Mouse (Mus musculus): Measurements from ENCODE around the gene Scd3. TPM values are rescaled to one million over a fixed set of nuclear protein-coding genes. Genes with fewer than 3 reads are reported as not detected.

The Scd3 gene
- polyA plus RNA-seq, 2 experiments = not detected

DNA sequence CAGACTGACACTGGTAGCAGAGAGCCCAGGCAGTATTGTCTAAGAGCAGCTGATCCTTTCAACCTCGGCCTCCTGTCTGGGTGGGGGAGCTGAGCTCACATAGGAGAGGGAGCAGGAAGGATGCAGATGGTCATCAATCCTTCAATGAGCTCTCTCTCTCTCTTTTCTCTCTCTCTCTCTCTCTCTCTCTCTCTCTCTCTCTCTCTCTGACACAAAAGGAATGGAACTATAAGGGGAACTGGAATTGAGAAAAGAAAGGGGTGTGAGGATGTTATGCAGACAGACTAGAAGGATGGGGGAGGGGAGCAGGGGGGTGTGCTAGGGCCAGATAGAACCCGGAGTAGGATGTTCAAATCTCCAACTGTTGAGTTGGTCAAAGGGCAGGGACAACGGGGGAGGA, 10.7 kb upstream of the Scd3 start, which contains the start of gene Pkd2l1:
Pkd2l1 (minus strand) TSS at position 101 of the 400 bp plus-strand sequence.
- H3K36me3 ChIP-seq (replicated peaks; ENCODE audit: control insufficient read depth, insufficient read depth, low read depth) = no peaks in the 10 kb centered on the region
- no peak within 1 kb of the TSS for H3K9ac ChIP-seq (replicated peaks)
- DNase-seq (ENCODE audit: low read depth in 3 of 3, low spot score in 3 of 3) (no peak), ATAC-seq (ENCODE audit: insufficient read depth) (no peak)
- 10% methylated on average over 3 of the region's 3 CpGs for WGBS (ENCODE audit: insufficient replicate concordance)
- no peaks in the 10 kb centered on the region for H3K9me3 ChIP-seq (ENCODE audit: control insufficient read depth, low read length)
- no peak within 1 kb of the TSS for H3K4me2 ChIP-seq (ENCODE audit: low read depth)
- TF ChIP-seq CTCF (IDR thresholded peaks at IDR 0.05; ENCODE audit: low read depth) (no peak), EP300 (IDR thresholded peaks at IDR 0.05; ENCODE audit: low read depth) (no peak)
- peaks cover 0 to 4% of the 10 kb centered on the region in 2 experiments; a peak in 2 of 4 replicates for H3K4me1 ChIP-seq (replicated peaks; ENCODE audit: control insufficient read depth in 2 of 2, insufficient read depth in 2 of 2, low read length in 1 of 2)
- no peak within 1 kb of the TSS for H3K4me3 ChIP-seq (ENCODE audit: insufficient read depth in 1 of 2, low read depth in 2 of 2, low read length in 2 of 2)
- H3K27ac ChIP-seq = no peak within 1 kb of the TSS
- no peaks in the 10 kb centered on the region; the same call in 1 of the 2 replicates for H3K27me3 ChIP-seq (ENCODE audit: control insufficient read depth, insufficient read depth, low read length)

DNA sequence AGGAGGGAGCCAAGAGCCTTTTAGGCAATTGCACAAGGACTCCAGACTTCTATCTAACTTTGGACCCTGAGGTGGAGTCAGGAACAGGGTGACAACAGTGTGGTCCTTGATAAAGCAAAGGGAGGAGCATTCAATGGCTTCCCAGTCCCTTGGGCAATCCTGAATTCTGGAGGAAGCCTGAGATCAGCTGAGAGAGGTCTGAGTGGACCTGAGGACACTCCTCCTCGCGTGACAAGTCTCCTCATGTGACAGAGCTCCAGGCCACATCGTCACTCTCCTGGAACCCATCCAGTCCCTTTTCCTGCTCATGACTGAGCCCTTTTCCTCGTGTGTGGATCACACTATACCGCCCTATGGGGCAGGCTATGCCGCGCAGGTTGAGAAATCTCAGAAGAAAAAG, 9.2 kb upstream of the Scd3 start:
- WGBS (ENCODE audit: insufficient replicate concordance) = 62% methylated on average over 7 of the region's 7 CpGs
- no peak overlapping the region for H3K9ac ChIP-seq (replicated peaks)
- H3K4me3 ChIP-seq (ENCODE audit: insufficient read depth in 1 of 2, low read depth in 2 of 2, low read length in 2 of 2) = no peak overlapping the region
- no peak for ATAC-seq (ENCODE audit: insufficient read depth)
- H3K27ac ChIP-seq = no peak overlapping the region
- no peaks in the 10 kb centered on the region for H3K36me3 ChIP-seq (replicated peaks; ENCODE audit: control insufficient read depth, insufficient read depth, low read depth)
- no peak for DNase-seq (ENCODE audit: low read depth in 3 of 3, low spot score in 3 of 3)
- no peak overlapping the region for H3K4me2 ChIP-seq (ENCODE audit: low read depth)
- peaks cover 0 to 7% of the 10 kb centered on the region in 2 experiments; a peak in 2 of 4 replicates for H3K4me1 ChIP-seq (replicated peaks; ENCODE audit: control insufficient read depth in 2 of 2, insufficient read depth in 2 of 2, low read length in 1 of 2)
- TF ChIP-seq EP300 (IDR thresholded peaks at IDR 0.05; ENCODE audit: low read depth) = no peak
- TF ChIP-seq CTCF (IDR thresholded peaks at IDR 0.05; ENCODE audit: low read depth) = no peak
- no peaks in the 10 kb centered on the region; the same call in 1 of the 2 replicates for H3K27me3 ChIP-seq (ENCODE audit: control insufficient read depth, insufficient read depth, low read length)
- H3K9me3 ChIP-seq (ENCODE audit: control insufficient read depth, low read length) = no peaks in the 10 kb centered on the region

DNA sequence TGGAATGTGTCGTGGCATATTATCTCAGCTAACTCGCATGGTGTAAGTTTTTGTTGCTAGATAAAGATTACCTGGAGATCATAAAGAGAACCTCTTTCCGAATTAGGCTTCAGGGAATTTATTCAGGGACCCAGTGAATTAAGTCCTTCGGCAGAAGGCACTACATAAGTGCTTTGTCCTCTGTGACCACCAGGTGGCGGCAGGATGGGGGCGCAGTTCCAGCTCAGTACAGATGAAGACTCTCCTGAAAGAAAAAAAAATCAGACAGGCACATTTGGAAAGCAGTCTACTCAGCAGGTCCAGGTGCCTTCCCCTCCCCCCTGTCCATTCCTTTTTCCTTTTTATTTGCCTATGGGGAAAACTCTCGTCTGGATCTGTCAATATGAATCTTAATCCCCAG, 7.9 kb upstream of the Scd3 start:
- 15% methylated on average over 7 of the region's 7 CpGs for WGBS (ENCODE audit: insufficient replicate concordance)
- Histone ChIP-seq H3K9ac (replicated peaks) (no peak overlapping the region), H3K36me3 (replicated peaks; ENCODE audit: control insufficient read depth, insufficient read depth, low read depth) (no peaks in the 10 kb centered on the region), H3K27me3 (ENCODE audit: control insufficient read depth, insufficient read depth, low read length) (no peaks in the 10 kb centered on the region; the same call in 1 of the 2 replicates), H3K27ac (no peak overlapping the region), H3K4me1 (replicated peaks; ENCODE audit: control insufficient read depth in 2 of 2, insufficient read depth in 2 of 2, low read length in 1 of 2) (peaks cover 0 to 7% of the 10 kb centered on the region in 2 experiments; a peak in 2 of 4 replicates), H3K4me3 (ENCODE audit: insufficient read depth in 1 of 2, low read depth in 2 of 2, low read length in 2 of 2) (no peak overlapping the region), H3K4me2 (ENCODE audit: low read depth) (no peak overlapping the region), H3K9me3 (ENCODE audit: control insufficient read depth, low read length) (no peaks in the 10 kb centered on the region)
- DNase-seq (ENCODE audit: low read depth in 3 of 3, low spot score in 3 of 3) (peak in 1 of 3 experiments; percentile 17), ATAC-seq (ENCODE audit: insufficient read depth) (no peak)
- TF ChIP-seq EP300 (IDR thresholded peaks at IDR 0.05; ENCODE audit: low read depth) (no peak), CTCF (IDR thresholded peaks at IDR 0.05; ENCODE audit: low read depth) (peak; percentile 81)

DNA sequence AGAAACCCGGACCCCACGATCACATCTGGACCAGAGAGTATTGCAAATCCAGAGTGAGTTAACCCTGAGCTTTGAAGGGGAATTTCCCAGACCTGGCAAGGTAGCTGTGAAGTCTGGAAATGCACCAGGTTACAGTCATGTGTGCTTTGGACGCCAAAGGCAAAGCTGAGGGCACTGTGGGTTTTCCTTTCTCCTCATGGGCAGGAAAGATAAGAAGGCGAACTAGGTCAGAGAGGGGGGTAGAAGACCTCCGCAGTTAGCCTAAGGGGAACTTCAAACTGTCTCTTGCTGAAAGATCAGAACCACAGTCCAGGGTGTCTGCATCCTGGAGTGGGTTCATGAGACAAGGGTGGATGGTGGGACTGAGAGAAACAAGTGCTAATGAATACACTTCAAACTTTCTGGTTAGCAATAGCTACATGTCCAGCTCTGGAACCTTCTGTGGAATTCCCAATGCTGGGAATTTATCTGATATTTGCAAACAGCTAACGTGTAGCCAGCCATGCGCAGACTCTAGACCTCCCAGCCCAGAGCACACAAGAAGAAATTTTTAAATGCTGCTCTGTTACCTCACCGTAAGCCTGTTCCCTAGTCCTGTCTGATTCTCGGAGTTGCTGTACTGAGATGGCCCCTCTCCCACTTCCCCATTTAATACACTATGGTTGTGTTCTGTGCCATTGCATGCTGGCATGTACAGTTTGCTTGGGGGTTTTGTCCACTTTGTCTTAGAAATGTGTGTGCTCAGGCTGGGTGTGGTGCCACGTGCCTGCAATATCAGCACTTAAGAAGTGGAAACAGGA, 5.8 kb upstream of the Scd3 start:
- no peaks in the 10 kb centered on the region for H3K9me3 ChIP-seq (ENCODE audit: control insufficient read depth, low read length)
- no peak overlapping the region for H3K9ac ChIP-seq (replicated peaks)
- H3K27ac ChIP-seq = no peak overlapping the region
- no peaks in the 10 kb centered on the region for H3K36me3 ChIP-seq (replicated peaks; ENCODE audit: control insufficient read depth, insufficient read depth, low read depth)
- 0 out of 2 replicates have a peak, but pooled peaks have one; percentile 28 for ATAC-seq (ENCODE audit: insufficient read depth)
- DNase-seq (ENCODE audit: low read depth in 3 of 3, low spot score in 3 of 3) = no peak
- no peak overlapping the region for H3K4me3 ChIP-seq (ENCODE audit: insufficient read depth in 1 of 2, low read depth in 2 of 2, low read length in 2 of 2)
- no peaks in the 10 kb centered on the region for H3K27me3 ChIP-seq (ENCODE audit: control insufficient read depth, insufficient read depth, low read length)
- H3K4me1 ChIP-seq (replicated peaks; ENCODE audit: control insufficient read depth in 2 of 2, insufficient read depth in 2 of 2, low read length in 1 of 2) = peaks cover 0 to 7% of the 10 kb centered on the region in 2 experiments; a peak in 2 of 4 replicates
- no peak overlapping the region for H3K4me2 ChIP-seq (ENCODE audit: low read depth)
- 12% methylated on average over 10 of the region's 10 CpGs for WGBS (ENCODE audit: insufficient replicate concordance)
- no peak for TF ChIP-seq CTCF (IDR thresholded peaks at IDR 0.05; ENCODE audit: low read depth)
- TF ChIP-seq EP300 (IDR thresholded peaks at IDR 0.05; ENCODE audit: low read depth) = no peak

DNA sequence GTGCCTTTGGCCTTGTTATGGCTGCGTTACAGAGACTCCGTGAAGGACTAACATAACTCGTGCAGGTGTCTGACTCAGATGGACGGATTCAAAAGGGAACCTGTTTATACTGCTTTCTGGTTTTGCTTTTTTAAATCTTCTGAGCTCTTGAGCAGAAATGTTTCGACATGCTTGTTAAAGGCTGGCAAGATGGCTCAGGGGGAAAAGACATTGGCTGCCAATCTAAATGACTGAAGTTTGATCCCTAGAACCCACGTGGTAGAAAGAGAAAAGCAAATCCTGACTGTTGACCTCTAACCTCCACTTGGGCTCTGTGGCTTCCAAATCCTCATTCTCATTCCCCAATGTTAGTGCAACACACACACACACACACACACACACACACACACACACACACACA, 4.6 kb upstream of the Scd3 start:
- ATAC-seq (ENCODE audit: insufficient read depth) = no peak
- no peak overlapping the region for H3K27ac ChIP-seq
- H3K4me1 ChIP-seq (replicated peaks; ENCODE audit: control insufficient read depth in 2 of 2, insufficient read depth in 2 of 2, low read length in 1 of 2) = peaks cover 0 to 7% of the 10 kb centered on the region in 2 experiments; a peak in 2 of 4 replicates
- H3K9ac ChIP-seq (replicated peaks) = no peak overlapping the region
- DNase-seq (ENCODE audit: low read depth in 3 of 3, low spot score in 3 of 3) = no peak
- TF ChIP-seq CTCF (IDR thresholded peaks at IDR 0.05; ENCODE audit: low read depth) (no peak), EP300 (IDR thresholded peaks at IDR 0.05; ENCODE audit: low read depth) (no peak)
- no peaks in the 10 kb centered on the region for H3K36me3 ChIP-seq (replicated peaks; ENCODE audit: control insufficient read depth, insufficient read depth, low read depth)
- H3K4me3 ChIP-seq (ENCODE audit: insufficient read depth in 1 of 2, low read depth in 2 of 2, low read length in 2 of 2) = no peak overlapping the region
- H3K4me2 ChIP-seq (ENCODE audit: low read depth) = no peak overlapping the region
- WGBS (ENCODE audit: insufficient replicate concordance) = 68% methylated on average over 6 of the region's 6 CpGs
- H3K27me3 ChIP-seq (ENCODE audit: control insufficient read depth, insufficient read depth, low read length) = no peaks in the 10 kb centered on the region
- H3K9me3 ChIP-seq (ENCODE audit: control insufficient read depth, low read length) = no peaks in the 10 kb centered on the region
